Mouse (Mus musculus): ENCODE results near the gene Aifm3. TPM values are rescaled to one million over a fixed set of nuclear protein-coding genes. Genes with fewer than 3 reads are reported as not detected.

Gene Aifm3
- under 1 TPM; 0.18 to 0.35 TPM for total RNA-seq (2021)
- long read RNA-seq, experiment 1: 0 reads
- long read RNA-seq, experiment 2: 0 reads

- no peak for DNase-seq
These were observed at the start of gene Aifm3 for GRCm38 (mm10) chr16:17489469-17490111. Gene Aifm3, plus strand, starts transcription at chr16:17489611.

GRCm38 (mm10) chr16:17451541-17452372, 37.7 kb upstream of the Aifm3 start, which contains the start of gene Crkl:
Gene Crkl, plus strand, starts transcription at chr16:17451987.
- DNase-seq: peak; percentile 97

DNA sequence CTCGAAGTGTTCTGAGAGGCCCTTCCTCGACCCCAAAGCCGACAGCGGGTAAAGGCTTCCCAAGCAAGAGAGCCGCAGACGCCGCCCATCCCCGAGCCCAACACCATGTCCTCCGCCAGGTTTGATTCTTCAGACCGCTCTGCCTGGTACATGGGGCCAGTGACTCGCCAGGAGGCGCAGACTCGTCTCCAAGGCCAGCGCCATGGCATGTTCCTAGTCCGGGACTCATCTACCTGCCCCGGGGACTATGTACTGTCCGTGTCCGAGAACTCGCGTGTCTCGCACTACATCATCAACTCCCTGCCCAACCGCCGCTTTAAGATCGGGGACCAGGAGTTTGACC, 37.1 kb upstream of the Aifm3 start:
- DNase-seq: no peak

DNA sequence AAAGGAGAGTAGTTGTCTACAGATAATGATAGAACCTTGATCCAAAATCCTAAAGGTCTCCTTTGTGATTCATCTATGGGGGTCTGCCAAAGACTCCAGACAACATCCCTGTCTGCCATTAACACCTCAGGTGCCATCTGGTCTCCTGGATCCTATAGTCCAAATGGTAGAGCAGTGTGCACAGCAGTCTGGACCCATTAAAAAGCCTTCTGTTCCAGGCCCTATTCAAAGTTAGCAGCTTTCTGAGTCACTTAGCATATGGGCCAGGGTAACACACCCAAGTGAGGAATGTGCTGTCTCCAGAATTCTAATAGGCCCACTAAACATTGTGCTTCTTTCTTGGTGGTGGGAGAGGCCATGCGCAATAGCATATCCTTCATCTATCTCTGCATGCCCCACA, 32.5 kb upstream of the Aifm3 start:
- no peak for DNase-seq

DNA sequence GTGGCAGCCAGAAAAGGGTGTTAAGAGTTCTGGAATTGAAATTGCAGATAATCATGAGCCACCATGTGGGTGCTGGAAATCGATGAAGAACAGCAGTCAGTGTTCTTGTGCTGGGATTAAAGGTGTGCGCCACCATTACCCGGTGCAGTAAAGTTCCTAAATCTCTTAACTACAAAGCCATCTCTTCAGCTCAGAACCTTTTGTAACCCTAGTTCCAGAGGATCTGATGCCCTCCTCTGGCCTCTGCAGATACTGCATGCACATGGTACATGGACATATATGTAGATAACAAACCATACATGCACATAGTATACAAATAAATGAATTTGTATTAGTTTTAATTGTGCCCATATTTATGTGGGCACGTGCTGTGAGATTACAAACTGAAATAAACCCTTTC, 29.2 kb upstream of the Aifm3 start:
- DNase-seq: no peak

DNA sequence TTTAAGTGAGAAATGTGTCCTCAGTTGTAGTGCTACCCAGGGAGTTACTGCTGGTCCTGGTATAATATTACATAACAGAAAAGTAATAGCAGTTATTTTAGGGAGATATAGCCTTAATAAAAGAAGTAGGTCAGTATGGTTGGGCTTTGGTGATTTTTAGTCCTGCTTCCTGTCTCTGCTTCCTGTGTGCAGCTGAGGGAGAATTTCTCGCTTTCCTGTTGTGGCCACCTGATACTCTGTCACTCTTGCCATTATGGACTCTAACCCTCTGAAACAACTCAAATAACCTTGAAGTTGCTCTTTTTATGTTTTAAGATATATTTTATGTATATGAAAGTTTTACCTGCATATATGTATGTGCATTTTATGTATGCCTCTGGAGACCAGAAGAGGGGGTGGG, 27.8 kb upstream of the Aifm3 start:
- no peak for DNase-seq

DNA sequence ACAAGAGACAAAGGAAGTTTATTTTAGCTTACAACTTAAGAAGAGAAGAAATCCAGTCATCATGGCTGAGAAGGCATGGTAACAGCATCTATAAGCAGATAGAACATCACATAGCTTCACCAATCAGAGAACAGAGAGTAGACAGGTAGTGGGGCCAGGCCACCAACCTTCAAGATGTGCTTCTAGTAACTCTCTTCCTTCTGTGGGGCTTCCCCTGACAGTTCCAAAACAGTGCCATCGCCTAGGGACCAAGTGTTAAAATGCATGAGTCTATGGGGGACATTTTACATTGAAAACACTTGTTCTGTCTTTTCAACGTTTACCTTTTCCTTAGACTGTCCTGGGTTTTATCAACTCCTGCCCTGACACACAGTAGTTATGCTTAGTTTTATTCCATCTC, 26.2 kb upstream of the Aifm3 start:
- no peak for DNase-seq

- DNase-seq: no peak
These were observed 22.3 kb upstream of the Aifm3 start for GRCm38 (mm10) chr16:17466875-17467663.

DNA sequence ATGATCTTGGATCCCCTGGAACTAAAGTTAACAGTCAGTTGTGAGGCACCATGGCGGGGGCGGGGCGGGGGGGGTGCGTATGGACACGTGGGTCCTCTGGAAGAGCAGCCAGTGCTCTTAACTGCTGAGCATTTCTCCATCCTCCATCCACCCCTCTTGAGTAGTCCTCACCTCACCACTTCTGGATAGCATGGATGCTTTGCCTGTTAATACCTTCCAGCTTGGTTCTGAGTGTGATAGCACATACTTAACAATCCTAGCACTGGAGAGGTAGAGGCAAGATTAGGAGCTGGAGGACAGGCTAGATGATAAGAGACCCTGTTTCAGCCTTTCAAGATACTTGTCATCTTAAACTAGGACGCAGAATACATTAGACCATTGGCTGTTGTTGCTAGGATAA, 16.9 kb upstream of the Aifm3 start:
- no peak for DNase-seq

- DNase-seq: no peak
These were observed 15.3 kb upstream of the Aifm3 start for GRCm38 (mm10) chr16:17474091-17474490.

DNA sequence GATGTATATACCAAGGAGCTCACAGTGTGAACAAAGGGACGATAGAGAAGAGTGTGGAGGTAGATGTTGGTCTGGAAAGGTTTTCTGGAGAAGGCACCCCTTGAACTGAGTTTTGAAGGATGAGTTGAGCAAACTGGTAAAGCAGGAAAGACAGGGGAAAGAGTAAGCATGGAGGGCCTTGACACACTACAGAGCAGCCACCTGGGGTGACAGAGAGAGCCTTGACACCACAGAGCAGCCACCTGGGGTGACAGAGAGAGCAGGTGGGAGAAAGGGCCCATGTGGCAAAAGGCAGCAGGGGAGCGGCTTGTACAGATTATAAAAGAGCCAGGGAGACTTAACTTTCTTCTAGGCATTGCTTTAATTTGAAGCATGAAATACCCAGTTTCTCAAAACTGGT, 14.7 kb upstream of the Aifm3 start:
- DNase-seq: no peak

GRCm38 (mm10) chr16:17475326-17475725, 14.1 kb upstream of the Aifm3 start:
- no peak for DNase-seq

- no peak for DNase-seq
These were observed 11.0 kb upstream of the Aifm3 start for GRCm38 (mm10) chr16:17478331-17478943.

DNA sequence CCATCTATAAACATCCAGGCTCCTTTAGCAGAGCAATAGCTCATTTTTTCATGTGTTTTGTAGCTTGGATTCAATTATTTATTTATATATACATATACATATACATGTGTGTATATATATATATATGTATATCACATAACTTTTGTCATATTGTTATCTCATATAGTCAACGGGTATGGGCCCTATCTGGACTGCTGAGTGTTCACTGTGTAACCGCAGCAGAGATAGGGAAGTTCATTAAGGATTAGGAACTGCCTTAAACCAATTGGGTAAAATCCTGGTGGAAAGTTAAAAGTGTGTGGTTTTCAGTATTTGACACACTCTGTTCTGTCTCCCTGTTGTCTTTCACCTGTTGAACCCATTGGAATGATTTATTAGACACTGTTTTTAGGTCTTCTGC, 7.9 kb upstream of the Aifm3 start:
- DNase-seq: no peak

DNA sequence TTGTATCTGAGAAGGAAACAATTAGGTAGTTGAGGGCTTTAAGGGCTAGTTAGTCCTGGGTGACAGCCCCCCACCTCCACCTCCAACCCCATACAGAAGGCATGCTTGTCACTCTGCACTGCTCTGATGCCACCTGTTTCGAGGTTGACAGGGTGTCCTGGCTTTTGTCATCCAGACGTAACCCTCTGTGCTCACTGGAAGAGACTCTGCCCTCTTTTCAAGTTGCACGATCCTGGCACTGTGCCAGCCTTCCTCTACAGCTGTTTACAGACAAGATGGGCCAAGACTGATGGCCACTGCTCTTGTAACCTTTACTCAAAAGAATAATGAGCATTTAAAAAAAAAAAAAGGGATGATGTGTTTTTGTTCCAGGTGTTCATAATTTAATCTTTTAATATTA, 2.9 kb upstream of the Aifm3 start:
- DNase-seq: no peak

GRCm38 (mm10) chr16:17488478-17489468, 638 bp upstream of the Aifm3 start:
- no peak for DNase-seq

DNA sequence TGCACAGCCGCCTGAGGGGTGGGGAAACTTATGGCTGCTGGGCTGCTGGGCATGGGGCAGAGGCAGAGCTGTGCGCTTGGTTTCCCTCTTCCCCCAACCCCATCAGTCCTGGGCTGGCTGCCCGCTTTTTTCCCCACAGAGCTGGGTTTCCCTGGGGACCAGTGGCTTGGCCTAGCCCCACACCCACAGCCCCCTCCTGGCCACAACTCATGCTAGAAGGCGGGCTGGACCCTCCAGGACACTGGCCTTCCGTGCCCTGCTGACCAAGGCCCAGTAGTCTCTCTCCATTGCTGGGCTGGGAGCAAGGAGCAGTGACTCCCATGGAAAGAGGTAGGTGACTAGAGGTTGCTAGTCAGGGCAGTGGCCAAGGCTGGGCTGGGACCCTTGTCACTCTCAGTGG, 1.7 kb downstream of the Aifm3 start:
- DNase-seq: no peak

- no peak for DNase-seq
These were observed 2.6 kb downstream of the Aifm3 start for GRCm38 (mm10) chr16:17491896-17492561.

- DNase-seq: no peak
These were observed 7.3 kb downstream of the Aifm3 start for GRCm38 (mm10) chr16:17496499-17497305.

All from gastrocnemius, postnatal 25 days (tissue).